Mouse (Mus musculus): ENCODE results near the gene Rpl29.

- TF ChIP-seq GATA1 (IDR thresholded peaks at IDR 0.05; ENCODE audit: low read length) (no peak), TAL1 (IDR thresholded peaks at IDR 0.05; ENCODE audit: low read length) (no peak)
These were observed 45.8 kb downstream of the Rpl29 start for GRCm38 (mm10) chr9:106475046-106475445.
